Mouse (Mus musculus): ENCODE measurements at regions not wholly inside any gene's neighbourhood (a gene's known extent, or its start where the extent isn't known, plus 50 kb on each side); places are given as distances from the start of the nearest gene placed in this dataset.

- TF ChIP-seq POLR2A (IDR thresholded peaks at IDR 0.05; ENCODE audit: extremely low read depth, insufficient read depth, low read length) = no peak
- TF ChIP-seq CTCF (IDR thresholded peaks at IDR 0.05; ENCODE audit: low read depth, low read length) = no peak
Observed at GRCm38 (mm10) chr8:24220222-24220621, 505.4 kb downstream of the Adam3 start.

Measured in liver, adult 2 months (tissue).